Mouse (Mus musculus): ENCODE results near the gene Tmem141. TPM values are rescaled to one million over a fixed set of nuclear protein-coding genes. Genes with fewer than 3 reads are reported as not detected.

The Tmem141 gene
- polyA plus RNA-seq, 1 experiment from 2014 or later: 27.8 TPM

DNA sequence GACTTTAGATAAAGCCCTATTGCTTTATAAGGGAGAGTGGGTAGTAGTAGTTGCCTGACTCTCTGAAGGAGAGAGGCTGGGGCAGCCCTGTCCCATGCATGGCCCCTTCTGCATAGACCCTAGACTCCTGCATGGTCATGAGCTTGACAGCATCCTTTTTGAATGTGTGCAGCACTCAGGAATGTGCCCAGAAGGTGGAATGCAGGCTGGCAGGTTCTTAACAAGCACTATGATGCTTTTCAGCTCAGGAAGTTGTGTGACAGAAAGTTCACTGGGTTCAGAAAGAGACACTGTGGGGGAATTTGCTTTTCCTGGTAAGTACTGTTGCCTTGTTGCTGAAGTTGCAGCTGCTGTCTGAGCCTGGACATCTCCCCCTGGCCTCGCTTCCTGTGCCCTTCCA is 32.7 kb upstream of the Tmem141 start:
- Histone ChIP-seq H3K27me3 (ENCODE audit: control insufficient read depth, insufficient read depth, low read length) (no peaks in the 10 kb centered on the region), H3K4me1 (ENCODE audit: control insufficient read depth, insufficient read depth, low read length) (no peaks in the 10 kb centered on the region), H3K36me3 (ENCODE audit: control insufficient read depth, insufficient read depth, low read length) (no peaks in the 10 kb centered on the region), H3K4me3 (replicated peaks; ENCODE audit: low read length) (no peak overlapping the region), H3K27ac (ENCODE audit: low read length) (no peak overlapping the region), H3K9ac (ENCODE audit: low read length) (no peak overlapping the region), H3K4me2 (ENCODE audit: low read depth, low read length) (no peak overlapping the region), H3K9me3 (replicated peaks; ENCODE audit: control insufficient read depth, low read length) (no peaks in the 10 kb centered on the region)
- 56% methylated on average over 1 of the region's 1 CpGs for WGBS
- no peak for ATAC-seq (ENCODE audit: insufficient read depth, low FRiP score)

DNA sequence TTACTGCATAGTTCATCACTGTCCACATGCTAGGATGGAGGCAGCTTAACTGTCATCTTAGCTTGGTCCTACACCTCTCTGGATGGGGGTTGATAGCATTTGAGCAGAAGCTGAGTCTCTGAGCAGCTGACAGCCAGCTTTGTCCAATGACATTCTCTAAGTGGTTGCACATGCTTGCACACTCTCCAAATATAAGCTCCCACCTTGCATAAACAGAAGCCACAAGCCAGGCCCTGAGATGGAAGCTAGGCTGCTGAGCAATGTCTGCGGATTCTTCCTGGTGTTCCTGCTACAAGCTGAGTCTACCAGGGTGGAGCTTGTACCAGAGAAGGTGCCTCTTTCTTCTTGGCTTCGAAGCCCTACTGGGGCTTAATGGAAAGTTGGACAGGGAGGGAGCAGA is 31.1 kb upstream of the Tmem141 start, which contains the start of gene Lcn8:
Gene Lcn8, plus strand, starts transcription at position 219 of the 400 bp plus-strand sequence.
- ATAC-seq (ENCODE audit: insufficient read depth, low FRiP score): no peak
- no peak within 1 kb of the TSS for H3K9ac ChIP-seq (ENCODE audit: low read length)
- H3K27me3 ChIP-seq (ENCODE audit: control insufficient read depth, insufficient read depth, low read length): no peaks in the 10 kb centered on the region
- H3K36me3 ChIP-seq (ENCODE audit: control insufficient read depth, insufficient read depth, low read length): no peaks in the 10 kb centered on the region
- no peaks in the 10 kb centered on the region for H3K9me3 ChIP-seq (replicated peaks; ENCODE audit: control insufficient read depth, low read length)
- no peak within 1 kb of the TSS for H3K27ac ChIP-seq (ENCODE audit: low read length)
- no peak within 1 kb of the TSS for H3K4me2 ChIP-seq (ENCODE audit: low read depth, low read length)
- WGBS: 65% methylated on average over 2 of the region's 2 CpGs
- H3K4me3 ChIP-seq (replicated peaks; ENCODE audit: low read length): no peak within 1 kb of the TSS
- H3K4me1 ChIP-seq (ENCODE audit: control insufficient read depth, insufficient read depth, low read length): no peaks in the 10 kb centered on the region

DNA sequence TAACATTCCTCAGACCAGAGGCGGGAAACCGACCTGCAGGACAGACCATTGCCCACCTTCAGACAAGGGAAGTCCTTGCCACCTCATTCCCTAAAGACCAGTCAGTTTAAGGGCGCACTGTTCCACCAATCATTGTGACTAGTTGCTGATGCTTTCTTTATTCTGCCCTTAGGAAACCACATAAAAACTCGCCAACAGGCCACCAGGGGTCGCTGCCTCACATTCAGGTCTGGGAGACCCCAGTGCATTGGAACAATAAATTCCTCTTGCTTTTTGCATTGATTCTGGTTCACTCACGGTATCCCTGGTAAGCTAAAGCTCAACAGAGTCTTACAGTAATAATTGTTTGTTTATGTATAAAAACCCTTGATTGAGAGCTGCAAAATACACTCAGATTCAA is 18.1 kb upstream of the Tmem141 start:
- no peak for ATAC-seq (ENCODE audit: insufficient read depth, low FRiP score)
- H3K4me2 ChIP-seq (ENCODE audit: low read depth, low read length): no peak overlapping the region

GRCm38 (mm10) chr2:25634046-25634445 is 12.2 kb upstream of the Tmem141 start:
- Histone ChIP-seq H3K4me3 (replicated peaks; ENCODE audit: low read length) (no peak overlapping the region), H3K27ac (ENCODE audit: low read length) (no peak overlapping the region), H3K27me3 (ENCODE audit: control insufficient read depth, insufficient read depth, low read length) (no peaks in the 10 kb centered on the region)

More for the DNA sequence above, 18.1 kb upstream of the Tmem141 start:
- 23% methylated on average over 6 of the region's 6 CpGs for WGBS
- no peak overlapping the region for H3K27ac ChIP-seq (ENCODE audit: low read length)
- no peak overlapping the region for H3K4me3 ChIP-seq (replicated peaks; ENCODE audit: low read length)
- H3K4me1 ChIP-seq (ENCODE audit: control insufficient read depth, insufficient read depth, low read length): no peaks in the 10 kb centered on the region
- no peak overlapping the region for H3K9ac ChIP-seq (ENCODE audit: low read length)
- H3K27me3 ChIP-seq (ENCODE audit: control insufficient read depth, insufficient read depth, low read length): no peaks in the 10 kb centered on the region
- H3K36me3 ChIP-seq (ENCODE audit: control insufficient read depth, insufficient read depth, low read length): no peaks in the 10 kb centered on the region
- no peaks in the 10 kb centered on the region for H3K9me3 ChIP-seq (replicated peaks; ENCODE audit: control insufficient read depth, low read length)

GRCm38 (mm10) chr2:25633616-25634015 is 11.8 kb upstream of the Tmem141 start:
- no peaks in the 10 kb centered on the region for H3K4me1 ChIP-seq (ENCODE audit: control insufficient read depth, insufficient read depth, low read length)
- no peak for ATAC-seq (ENCODE audit: insufficient read depth, low FRiP score)
- H3K4me2 ChIP-seq (ENCODE audit: low read depth, low read length): no peak overlapping the region
- no peak overlapping the region for H3K4me3 ChIP-seq (replicated peaks; ENCODE audit: low read length)
- H3K9ac ChIP-seq (ENCODE audit: low read length): no peak overlapping the region
- H3K27ac ChIP-seq (ENCODE audit: low read length): no peak overlapping the region
- no peaks in the 10 kb centered on the region for H3K36me3 ChIP-seq (ENCODE audit: control insufficient read depth, insufficient read depth, low read length)
- WGBS: 71% methylated on average over 3 of the region's 3 CpGs
- H3K27me3 ChIP-seq (ENCODE audit: control insufficient read depth, insufficient read depth, low read length): no peaks in the 10 kb centered on the region
- no peaks in the 10 kb centered on the region for H3K9me3 ChIP-seq (replicated peaks; ENCODE audit: control insufficient read depth, low read length)

More at GRCm38 (mm10) chr2:25634046-25634445, 12.2 kb upstream of the Tmem141 start:
- ATAC-seq (ENCODE audit: insufficient read depth, low FRiP score): no peak
- Histone ChIP-seq H3K9me3 (replicated peaks; ENCODE audit: control insufficient read depth, low read length) (no peaks in the 10 kb centered on the region), H3K4me2 (ENCODE audit: low read depth, low read length) (no peak overlapping the region), H3K9ac (ENCODE audit: low read length) (no peak overlapping the region), H3K36me3 (ENCODE audit: control insufficient read depth, insufficient read depth, low read length) (no peaks in the 10 kb centered on the region), H3K4me1 (ENCODE audit: control insufficient read depth, insufficient read depth, low read length) (no peaks in the 10 kb centered on the region)
- 62% methylated on average over 1 of the region's 1 CpGs for WGBS

DNA sequence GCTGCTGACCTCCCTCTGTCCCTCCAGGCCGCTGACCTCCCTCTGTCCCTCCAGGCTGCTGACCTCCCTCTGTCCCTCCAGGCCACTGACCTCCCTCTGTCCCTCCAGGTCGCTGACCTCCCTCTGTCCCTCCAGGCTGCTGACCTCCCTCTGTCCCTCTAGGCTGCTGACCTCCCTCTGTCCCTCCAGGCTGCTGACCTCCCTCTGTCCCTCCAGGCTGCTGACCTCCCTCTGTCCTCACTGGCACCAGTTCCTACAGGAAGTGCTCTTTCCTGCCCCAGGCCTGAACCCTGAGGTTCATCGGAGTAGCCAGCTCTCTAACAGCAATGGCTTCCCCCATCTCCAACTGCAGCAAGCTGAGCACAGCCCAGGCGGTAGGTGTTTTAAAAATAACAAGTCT is 6.9 kb upstream of the Tmem141 start:
- H3K4me2 ChIP-seq (ENCODE audit: low read depth, low read length): no peak overlapping the region
- H3K9me3 ChIP-seq (replicated peaks; ENCODE audit: control insufficient read depth, low read length): no peaks in the 10 kb centered on the region
- no peaks in the 10 kb centered on the region for H3K27me3 ChIP-seq (ENCODE audit: control insufficient read depth, insufficient read depth, low read length)
- no peak overlapping the region for H3K4me3 ChIP-seq (replicated peaks; ENCODE audit: low read length)
- H3K9ac ChIP-seq (ENCODE audit: low read length): no peak overlapping the region
- WGBS: 49% methylated on average over 4 of the region's 4 CpGs
- no peak for ATAC-seq (ENCODE audit: insufficient read depth, low FRiP score)
- H3K4me1 ChIP-seq (ENCODE audit: control insufficient read depth, insufficient read depth, low read length): no peaks in the 10 kb centered on the region
- H3K36me3 ChIP-seq (ENCODE audit: control insufficient read depth, insufficient read depth, low read length): no peaks in the 10 kb centered on the region
- H3K27ac ChIP-seq (ENCODE audit: low read length): no peak overlapping the region

GRCm38 (mm10) chr2:25627811-25628210 is 6.0 kb upstream of the Tmem141 start, which contains the start of gene Fcna:
TSS of gene Fcna (minus strand) at chr2:25628030.
- ATAC-seq (ENCODE audit: insufficient read depth, low FRiP score): no peak
- H3K4me3 ChIP-seq (replicated peaks; ENCODE audit: low read length): no peak within 1 kb of the TSS
- no peak within 1 kb of the TSS for H3K27ac ChIP-seq (ENCODE audit: low read length)
- WGBS: 69% methylated on average over 6 of the region's 6 CpGs
- no peaks in the 10 kb centered on the region for H3K9me3 ChIP-seq (replicated peaks; ENCODE audit: control insufficient read depth, low read length)
- H3K9ac ChIP-seq (ENCODE audit: low read length): no peak within 1 kb of the TSS
- no peaks in the 10 kb centered on the region for H3K4me1 ChIP-seq (ENCODE audit: control insufficient read depth, insufficient read depth, low read length)
- H3K4me2 ChIP-seq (ENCODE audit: low read depth, low read length): no peak within 1 kb of the TSS
- no peaks in the 10 kb centered on the region for H3K36me3 ChIP-seq (ENCODE audit: control insufficient read depth, insufficient read depth, low read length)
- no peaks in the 10 kb centered on the region for H3K27me3 ChIP-seq (ENCODE audit: control insufficient read depth, insufficient read depth, low read length)

- Histone ChIP-seq H3K4me2 (ENCODE audit: low read depth, low read length) (no peak overlapping the region), H3K9me3 (replicated peaks; ENCODE audit: control insufficient read depth, low read length) (no peaks in the 10 kb centered on the region), H3K27ac (ENCODE audit: low read length) (no peak overlapping the region), H3K36me3 (ENCODE audit: control insufficient read depth, insufficient read depth, low read length) (no peaks in the 10 kb centered on the region), H3K27me3 (ENCODE audit: control insufficient read depth, insufficient read depth, low read length) (no peaks in the 10 kb centered on the region), H3K9ac (ENCODE audit: low read length) (no peak overlapping the region), H3K4me1 (ENCODE audit: control insufficient read depth, insufficient read depth, low read length) (no peaks in the 10 kb centered on the region), H3K4me3 (replicated peaks; ENCODE audit: low read length) (no peak overlapping the region)
- WGBS: 35% methylated on average over 5 of the region's 5 CpGs
- ATAC-seq (ENCODE audit: insufficient read depth, low FRiP score): no peak
Observed at GRCm38 (mm10) chr2:25625986-25626385, 4.2 kb upstream of the Tmem141 start.

DNA sequence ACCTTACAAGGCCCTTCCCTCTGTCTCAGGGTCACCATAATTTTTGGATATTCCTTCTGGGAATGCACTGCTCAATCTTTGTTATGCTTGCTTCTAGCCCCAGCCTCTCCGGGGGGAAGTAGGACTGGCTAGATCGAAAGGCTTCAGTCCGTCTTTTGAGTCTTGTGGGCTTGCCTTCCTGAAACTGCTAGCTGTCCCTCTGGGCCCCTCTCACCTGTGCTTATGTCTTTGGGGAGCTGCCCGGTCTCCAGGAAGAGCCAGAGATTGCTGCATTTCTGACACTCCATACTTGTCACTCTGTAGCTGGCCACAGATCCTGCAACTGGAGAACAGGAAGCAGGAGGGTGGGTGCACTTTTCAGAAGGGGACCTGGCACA is 965 bp downstream of the Tmem141 start:
- Histone ChIP-seq H3K27me3 (ENCODE audit: control insufficient read depth, insufficient read depth, low read length) (peaks cover 16% of the 10 kb centered on the region), H3K9me3 (replicated peaks; ENCODE audit: control insufficient read depth, low read length) (no peaks in the 10 kb centered on the region), H3K27ac (ENCODE audit: low read length) (no peak overlapping the region), H3K4me3 (replicated peaks; ENCODE audit: low read length) (no peak overlapping the region; the same call in 1 of the 2 replicates), H3K36me3 (ENCODE audit: control insufficient read depth, insufficient read depth, low read length) (no peaks in the 10 kb centered on the region), H3K9ac (ENCODE audit: low read length) (0 out of 2 replicates have a peak overlapping the region, but pooled peaks have one; percentile 77), H3K4me2 (ENCODE audit: low read depth, low read length) (peak overlapping the region; percentile 63), H3K4me1 (ENCODE audit: control insufficient read depth, insufficient read depth, low read length) (no peaks in the 10 kb centered on the region)
- no peak for ATAC-seq (ENCODE audit: insufficient read depth, low FRiP score)
- WGBS: 82% methylated on average over 4 of the region's 4 CpGs

DNA sequence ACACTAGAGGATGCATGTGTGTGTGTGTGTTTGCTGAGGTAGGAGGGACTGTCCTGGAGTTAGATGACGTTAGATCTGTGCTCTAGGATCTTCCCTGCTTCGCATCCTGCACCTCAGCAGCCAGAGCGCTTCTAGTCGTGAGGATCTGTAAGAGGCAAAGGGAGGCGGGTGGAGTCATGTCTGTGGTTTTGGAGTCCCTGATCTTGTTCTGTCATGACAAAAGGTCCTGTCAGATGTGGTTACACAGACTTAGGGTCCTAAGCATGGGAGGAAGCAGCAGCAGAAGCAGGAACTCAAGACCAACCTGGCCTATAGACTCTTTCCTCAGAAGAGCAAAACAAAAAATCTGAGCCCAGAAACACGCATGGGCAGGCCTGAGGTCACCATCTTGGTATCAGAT is 1.4 kb downstream of the Tmem141 start:
- Histone ChIP-seq H3K27me3 (ENCODE audit: control insufficient read depth, insufficient read depth, low read length) (peaks cover 20% of the 10 kb centered on the region), H3K4me3 (replicated peaks; ENCODE audit: low read length) (no peak overlapping the region), H3K27ac (ENCODE audit: low read length) (no peak overlapping the region), H3K36me3 (ENCODE audit: control insufficient read depth, insufficient read depth, low read length) (no peaks in the 10 kb centered on the region), H3K4me1 (ENCODE audit: control insufficient read depth, insufficient read depth, low read length) (no peaks in the 10 kb centered on the region), H3K9me3 (replicated peaks; ENCODE audit: control insufficient read depth, low read length) (no peaks in the 10 kb centered on the region), H3K4me2 (ENCODE audit: low read depth, low read length) (no peak overlapping the region), H3K9ac (ENCODE audit: low read length) (no peak overlapping the region)
- 70% methylated on average over 6 of the region's 6 CpGs for WGBS
- ATAC-seq (ENCODE audit: insufficient read depth, low FRiP score): no peak

Data from stomach, embryonic 16.5 days (tissue).